Mouse (Mus musculus) megakaryocyte, embryonic 14.5 days (primary cell): ENCODE measurements at regions not wholly inside any gene's neighbourhood (a gene's known extent, or its start where the extent isn't known, plus 50 kb on each side); places are given as distances from the start of the nearest gene placed in this dataset.
"Not testable (repeated sequence)": the region's sequence is repeated elsewhere in the genome, so short reads cannot be mapped to it uniquely, and the experiment has no call there.

Source experiments
- FLI1 ChIP-seq: IDR thresholded peaks from 2 replicates; pipeline ENCODE4 v1.6.1; 2012; ENCODE audit warnings: low read length, inconsistent platforms, mixed read lengths
- GATA1 ChIP-seq: IDR thresholded peaks from 3 replicates; pipeline ENCODE4 v1.6.1; 2012; ENCODE audit warnings: mixed read lengths, low read length, inconsistent platforms, borderline replicate concordance

- not testable (repeated sequence) for TF ChIP-seq GATA1, FLI1
These were observed 62.4 kb upstream of the Tgm3 start for GRCm38 (mm10) chr2:129949786-129950185.
